Mouse (Mus musculus): ENCODE data around the gene Tssk1. TPM values are rescaled to one million over a fixed set of nuclear protein-coding genes. Genes with fewer than 3 reads are reported as not detected.

The Tssk1 gene
- polyA plus RNA-seq, 1 experiment from 2014 or later: 0.09 TPM

DNA sequence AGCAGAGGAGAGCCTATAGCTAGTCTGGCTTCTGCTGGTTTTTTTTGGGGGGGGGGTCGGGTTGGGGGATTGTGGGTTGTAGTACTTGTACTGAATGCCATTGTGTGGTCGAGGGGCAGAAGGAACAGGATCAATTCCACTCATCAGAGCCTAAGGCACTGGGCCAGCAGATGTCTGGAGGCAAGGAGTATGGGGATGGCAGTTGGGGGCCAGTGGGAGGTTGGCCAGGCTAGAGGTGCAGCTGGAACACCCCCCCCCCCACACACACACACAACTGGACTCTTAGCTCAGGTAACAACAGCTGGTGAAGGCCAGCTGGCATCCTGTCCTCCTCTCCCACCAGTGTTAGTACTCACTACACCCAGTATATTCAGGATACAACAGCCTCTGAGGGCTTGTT lies 35.2 kb downstream of the Tssk1 start:
- H3K9ac ChIP-seq (replicated peaks; ENCODE audit: low read depth, low read length): no peak overlapping the region
- ATAC-seq (ENCODE audit: insufficient number of reproducible peaks, insufficient read depth, low FRiP score, low read depth): no peak
- H3K4me2 ChIP-seq (replicated peaks; ENCODE audit: low read depth, low read length): no peak overlapping the region
- no peak overlapping the region for H3K4me3 ChIP-seq (ENCODE audit: low read depth, low read length)
- no peaks in the 10 kb centered on the region for H3K4me1 ChIP-seq (ENCODE audit: control insufficient read depth, insufficient read depth, low read length)
- peaks cover 14% of the 10 kb centered on the region for H3K36me3 ChIP-seq (ENCODE audit: control insufficient read depth, insufficient read depth, low read length)
- H3K27me3 ChIP-seq (ENCODE audit: control insufficient read depth, insufficient read depth, low read length): no peaks in the 10 kb centered on the region
- WGBS: 12% methylated on average over 2 of the region's 2 CpGs
- peak overlapping the region; percentile 77; the same call in 1 of the 2 replicates for H3K27ac ChIP-seq (ENCODE audit: low read length)
- H3K9me3 ChIP-seq (ENCODE audit: control insufficient read depth, low read depth, low read length): no peaks in the 10 kb centered on the region

GRCm38 (mm10) chr16:17929631-17930030 lies 35.6 kb downstream of the Tssk1 start:
- H3K4me2 ChIP-seq (replicated peaks; ENCODE audit: low read depth, low read length): no peak overlapping the region
- no peak overlapping the region for H3K4me3 ChIP-seq (ENCODE audit: low read depth, low read length)
- H3K27me3 ChIP-seq (ENCODE audit: control insufficient read depth, insufficient read depth, low read length): no peaks in the 10 kb centered on the region
- no peak overlapping the region for H3K27ac ChIP-seq (ENCODE audit: low read length)
- ATAC-seq (ENCODE audit: insufficient number of reproducible peaks, insufficient read depth, low FRiP score, low read depth): no peak
- H3K36me3 ChIP-seq (ENCODE audit: control insufficient read depth, insufficient read depth, low read length): peaks cover 14% of the 10 kb centered on the region
- H3K9ac ChIP-seq (replicated peaks; ENCODE audit: low read depth, low read length): no peak overlapping the region
- WGBS: 66% methylated on average over 2 of the region's 2 CpGs
- no peaks in the 10 kb centered on the region for H3K4me1 ChIP-seq (ENCODE audit: control insufficient read depth, insufficient read depth, low read length)
- no peaks in the 10 kb centered on the region for H3K9me3 ChIP-seq (ENCODE audit: control insufficient read depth, low read depth, low read length)

DNA sequence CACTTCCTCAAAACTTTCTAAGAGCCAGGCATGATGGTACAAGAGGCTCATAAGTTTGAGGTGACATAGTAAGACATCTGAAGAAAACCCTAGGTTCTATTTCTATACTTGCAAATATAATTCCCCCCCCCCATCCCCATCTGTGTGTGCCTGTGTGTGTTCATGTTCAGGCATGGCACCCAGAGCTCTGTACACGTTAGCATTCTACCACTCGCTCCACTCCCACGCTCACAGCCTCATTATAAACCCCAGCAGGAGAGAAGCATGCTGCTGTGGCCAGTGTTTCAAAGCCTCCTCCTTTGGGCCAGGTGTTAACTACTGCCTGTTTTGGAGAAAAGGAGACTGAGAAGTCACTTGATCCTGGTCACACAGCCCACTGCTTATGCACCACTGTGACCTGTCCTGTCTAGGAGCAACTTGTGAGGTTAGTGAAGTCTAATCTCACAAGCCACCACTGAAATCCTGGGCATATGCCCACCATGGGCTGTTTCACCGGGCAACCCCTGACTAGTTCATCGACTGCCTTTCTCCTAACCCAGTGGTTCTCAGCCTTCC lies 38.0 kb downstream of the Tssk1 start:
- Histone ChIP-seq H3K9me3 (ENCODE audit: control insufficient read depth, low read depth, low read length) (no peaks in the 10 kb centered on the region), H3K27ac (ENCODE audit: low read length) (no peak overlapping the region), H3K9ac (replicated peaks; ENCODE audit: low read depth, low read length) (no peak overlapping the region), H3K4me3 (ENCODE audit: low read depth, low read length) (no peak overlapping the region), H3K4me2 (replicated peaks; ENCODE audit: low read depth, low read length) (no peak overlapping the region), H3K4me1 (ENCODE audit: control insufficient read depth, insufficient read depth, low read length) (no peaks in the 10 kb centered on the region), H3K36me3 (ENCODE audit: control insufficient read depth, insufficient read depth, low read length) (no peaks in the 10 kb centered on the region), H3K27me3 (ENCODE audit: control insufficient read depth, insufficient read depth, low read length) (no peaks in the 10 kb centered on the region)
- ATAC-seq (ENCODE audit: insufficient number of reproducible peaks, insufficient read depth, low FRiP score, low read depth): no peak
- WGBS: 76% methylated on average over 5 of the region's 5 CpGs

GRCm38 (mm10) chr16:17933594-17934444 lies 39.8 kb downstream of the Tssk1 start:
- no peak for ATAC-seq (ENCODE audit: insufficient number of reproducible peaks, insufficient read depth, low FRiP score, low read depth)
- H3K4me2 ChIP-seq (replicated peaks; ENCODE audit: low read depth, low read length): no peak overlapping the region
- H3K27me3 ChIP-seq (ENCODE audit: control insufficient read depth, insufficient read depth, low read length): no peaks in the 10 kb centered on the region
- H3K9ac ChIP-seq (replicated peaks; ENCODE audit: low read depth, low read length): no peak overlapping the region
- H3K9me3 ChIP-seq (ENCODE audit: control insufficient read depth, low read depth, low read length): no peaks in the 10 kb centered on the region
- H3K4me1 ChIP-seq (ENCODE audit: control insufficient read depth, insufficient read depth, low read length): no peaks in the 10 kb centered on the region
- H3K36me3 ChIP-seq (ENCODE audit: control insufficient read depth, insufficient read depth, low read length): no peaks in the 10 kb centered on the region
- H3K4me3 ChIP-seq (ENCODE audit: low read depth, low read length): no peak overlapping the region
- WGBS: 66% methylated on average over 9 of the region's 9 CpGs
- H3K27ac ChIP-seq (ENCODE audit: low read length): no peak overlapping the region

- Histone ChIP-seq H3K36me3 (ENCODE audit: control insufficient read depth, insufficient read depth, low read length) (no peaks in the 10 kb centered on the region), H3K4me1 (ENCODE audit: control insufficient read depth, insufficient read depth, low read length) (no peaks in the 10 kb centered on the region), H3K9ac (replicated peaks; ENCODE audit: low read depth, low read length) (no peak overlapping the region), H3K4me2 (replicated peaks; ENCODE audit: low read depth, low read length) (no peak overlapping the region), H3K9me3 (ENCODE audit: control insufficient read depth, low read depth, low read length) (no peaks in the 10 kb centered on the region), H3K27me3 (ENCODE audit: control insufficient read depth, insufficient read depth, low read length) (no peaks in the 10 kb centered on the region), H3K4me3 (ENCODE audit: low read depth, low read length) (no peak overlapping the region), H3K27ac (ENCODE audit: low read length) (no peak overlapping the region)
- no peak for ATAC-seq (ENCODE audit: insufficient number of reproducible peaks, insufficient read depth, low FRiP score, low read depth)
- 63% methylated on average over 3 of the region's 3 CpGs for WGBS
These were observed 40.5 kb downstream of the Tssk1 start for GRCm38 (mm10) chr16:17934445-17934910.

DNA sequence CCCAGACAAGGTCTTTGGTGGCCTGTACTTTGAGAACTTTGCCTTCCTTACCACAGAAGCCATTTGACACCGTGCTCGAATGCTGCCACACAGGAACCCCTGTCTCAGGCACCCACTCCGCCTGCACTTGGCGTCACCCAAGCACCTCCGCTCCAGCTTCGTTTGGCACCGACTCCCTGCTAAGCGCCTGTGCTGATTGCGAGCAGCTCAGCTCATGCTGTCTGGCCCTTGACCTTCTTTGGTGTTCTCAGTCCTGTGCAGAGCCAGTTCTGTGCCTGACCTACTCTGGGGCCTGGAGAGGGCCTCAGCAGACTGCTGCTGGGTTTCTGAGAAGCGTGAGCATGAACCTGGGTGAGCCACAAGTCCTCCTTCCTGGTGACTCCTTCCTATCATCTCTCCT lies 42.8 kb downstream of the Tssk1 start:
- WGBS: 80% methylated on average over 10 of the region's 10 CpGs
- H3K27ac ChIP-seq (ENCODE audit: low read length): no peak overlapping the region
- no peaks in the 10 kb centered on the region for H3K4me1 ChIP-seq (ENCODE audit: control insufficient read depth, insufficient read depth, low read length)
- no peak overlapping the region for H3K4me3 ChIP-seq (ENCODE audit: low read depth, low read length)
- H3K36me3 ChIP-seq (ENCODE audit: control insufficient read depth, insufficient read depth, low read length): no peaks in the 10 kb centered on the region
- no peaks in the 10 kb centered on the region for H3K27me3 ChIP-seq (ENCODE audit: control insufficient read depth, insufficient read depth, low read length)
- no peaks in the 10 kb centered on the region for H3K9me3 ChIP-seq (ENCODE audit: control insufficient read depth, low read depth, low read length)
- H3K9ac ChIP-seq (replicated peaks; ENCODE audit: low read depth, low read length): no peak overlapping the region
- H3K4me2 ChIP-seq (replicated peaks; ENCODE audit: low read depth, low read length): no peak overlapping the region
- ATAC-seq (ENCODE audit: insufficient number of reproducible peaks, insufficient read depth, low FRiP score, low read depth): no peak

DNA sequence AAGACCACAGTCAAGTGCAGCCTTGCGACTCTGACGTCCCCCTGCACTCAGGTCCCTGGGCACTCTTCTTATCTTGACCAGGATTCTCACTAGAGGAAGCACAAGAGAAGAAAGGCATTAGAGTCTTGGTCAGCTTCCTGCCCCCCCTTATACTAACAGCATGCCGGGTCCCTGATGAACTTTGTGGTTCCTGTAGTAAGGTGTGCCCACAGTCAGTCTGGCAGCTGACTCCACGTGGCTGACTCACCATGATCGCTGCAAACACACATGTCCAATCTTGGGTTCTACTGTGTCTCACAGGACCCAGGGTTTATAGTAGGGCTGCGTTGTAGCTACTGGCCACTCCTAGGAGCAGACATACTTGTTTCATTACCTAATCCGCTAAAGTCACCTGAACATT lies 44.2 kb downstream of the Tssk1 start:
- Histone ChIP-seq H3K4me2 (replicated peaks; ENCODE audit: low read depth, low read length) (no peak overlapping the region), H3K4me1 (ENCODE audit: control insufficient read depth, insufficient read depth, low read length) (no peaks in the 10 kb centered on the region), H3K9me3 (ENCODE audit: control insufficient read depth, low read depth, low read length) (no peaks in the 10 kb centered on the region), H3K27ac (ENCODE audit: low read length) (no peak overlapping the region), H3K9ac (replicated peaks; ENCODE audit: low read depth, low read length) (no peak overlapping the region), H3K4me3 (ENCODE audit: low read depth, low read length) (no peak overlapping the region), H3K36me3 (ENCODE audit: control insufficient read depth, insufficient read depth, low read length) (no peaks in the 10 kb centered on the region), H3K27me3 (ENCODE audit: control insufficient read depth, insufficient read depth, low read length) (no peaks in the 10 kb centered on the region)
- WGBS: 70% methylated on average over 7 of the region's 7 CpGs
- no peak for ATAC-seq (ENCODE audit: insufficient number of reproducible peaks, insufficient read depth, low FRiP score, low read depth)

DNA sequence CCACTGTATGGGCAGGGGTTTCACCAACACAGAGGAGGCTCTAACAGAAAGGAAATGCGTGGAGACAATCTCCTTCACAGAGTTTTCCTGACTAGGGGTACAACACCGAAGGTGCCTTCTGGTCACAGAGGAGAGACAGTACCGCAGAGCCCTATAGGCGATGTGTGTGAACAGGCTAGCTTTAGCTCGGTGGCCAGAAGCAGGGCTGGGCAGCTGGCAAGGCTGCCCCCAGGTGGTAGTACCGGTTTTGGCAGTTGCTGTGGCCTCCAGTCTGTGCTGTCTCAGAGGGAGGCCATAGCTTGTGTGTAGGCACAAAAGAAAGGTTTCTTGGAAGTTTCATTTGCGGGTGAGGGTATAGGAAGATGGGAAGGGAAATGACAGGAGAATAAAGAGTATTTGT lies 44.8 kb downstream of the Tssk1 start:
- peak; percentile 91 for ATAC-seq (ENCODE audit: insufficient number of reproducible peaks, insufficient read depth, low FRiP score, low read depth)
- H3K27me3 ChIP-seq (ENCODE audit: control insufficient read depth, insufficient read depth, low read length): no peaks in the 10 kb centered on the region
- H3K4me2 ChIP-seq (replicated peaks; ENCODE audit: low read depth, low read length): no peak overlapping the region
- no peaks in the 10 kb centered on the region for H3K36me3 ChIP-seq (ENCODE audit: control insufficient read depth, insufficient read depth, low read length)
- no peaks in the 10 kb centered on the region for H3K4me1 ChIP-seq (ENCODE audit: control insufficient read depth, insufficient read depth, low read length)
- peak overlapping the region; percentile 29 for H3K27ac ChIP-seq (ENCODE audit: low read length)
- H3K9me3 ChIP-seq (ENCODE audit: control insufficient read depth, low read depth, low read length): no peaks in the 10 kb centered on the region
- no peak overlapping the region for H3K4me3 ChIP-seq (ENCODE audit: low read depth, low read length)
- 13% methylated on average over 7 of the region's 7 CpGs for WGBS
- H3K9ac ChIP-seq (replicated peaks; ENCODE audit: low read depth, low read length): no peak overlapping the region

Measured in stomach, embryonic 14.5 days (tissue).